Mouse (Mus musculus): ENCODE data around the gene Pheta2. TPM values are rescaled to one million over a fixed set of nuclear protein-coding genes. Genes with fewer than 3 reads are reported as not detected.

The Pheta2 gene
- total and polyA plus RNA-seq, 2 experiments from 2014 or later: 1.1 to 1.4 TPM

DNA sequence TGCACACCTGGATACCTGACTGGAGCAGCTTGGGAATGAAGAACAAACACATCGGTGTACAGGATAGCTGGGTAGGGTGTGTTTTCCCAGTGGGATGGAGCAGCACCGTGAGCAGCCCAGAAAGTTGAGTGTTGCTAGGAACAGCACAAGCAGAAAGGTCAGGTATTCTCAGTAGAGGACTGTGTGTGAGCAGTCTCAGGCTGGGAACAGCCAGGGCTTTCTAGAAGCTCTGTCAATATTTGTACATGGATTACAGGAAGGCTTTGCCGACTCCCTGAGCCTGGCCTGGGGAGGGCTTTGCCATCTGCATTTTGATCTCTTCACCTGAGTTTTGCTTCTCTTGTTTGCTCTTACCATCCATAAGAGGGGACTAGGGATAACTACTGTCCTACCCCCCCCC is 31.6 kb upstream of the Pheta2 start:
- DNase-seq: no peak
- no peak for TF ChIP-seq CTCF (IDR thresholded peaks at IDR 0.05; ENCODE audit: low read depth)
- no peaks in the 10 kb centered on the region for H3K4me1 ChIP-seq (ENCODE audit: insufficient read depth)
- H3K9ac ChIP-seq: no peak overlapping the region
- ATAC-seq: no peak
- 84% methylated on average over 3 of the region's 3 CpGs for WGBS
- no peak overlapping the region for H3K4me3 ChIP-seq (ENCODE audit: low read depth, low read length)
- H3K9me3 ChIP-seq (ENCODE audit: low read length): no peaks in the 10 kb centered on the region
- no peak overlapping the region for H3K27ac ChIP-seq (ENCODE audit: low read depth, low read length)
- H3K4me2 ChIP-seq (ENCODE audit: low read depth): no peak overlapping the region
- no peaks in the 10 kb centered on the region for H3K36me3 ChIP-seq (ENCODE audit: insufficient read depth)
- no peaks in the 10 kb centered on the region for H3K27me3 ChIP-seq (ENCODE audit: insufficient read depth, low read length)

DNA sequence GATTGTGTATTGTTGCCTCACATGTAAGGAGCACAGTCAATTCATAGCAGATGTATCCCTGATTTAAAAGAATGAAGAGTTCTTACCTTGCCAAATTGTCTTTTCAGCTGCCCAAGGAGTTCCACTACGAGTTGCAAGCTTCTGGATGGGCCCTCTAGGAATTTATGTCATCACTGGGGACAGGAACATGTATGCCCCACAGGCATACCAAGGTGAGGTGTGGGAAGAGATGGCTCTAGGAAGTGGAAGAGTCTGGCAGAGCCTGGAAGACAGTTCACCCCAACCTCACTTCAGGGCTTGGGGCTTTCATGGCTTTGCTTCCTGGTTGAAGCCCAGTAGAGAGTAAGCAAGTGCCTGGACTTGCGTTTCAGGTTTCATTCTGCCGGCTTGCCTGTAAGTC is 30.3 kb upstream of the Pheta2 start:
- ATAC-seq: no peak
- no peaks in the 10 kb centered on the region for H3K9me3 ChIP-seq (ENCODE audit: low read length)
- TF ChIP-seq CTCF (IDR thresholded peaks at IDR 0.05; ENCODE audit: low read depth): no peak
- H3K27ac ChIP-seq (ENCODE audit: low read depth, low read length): no peak overlapping the region
- H3K9ac ChIP-seq: no peak overlapping the region
- no peaks in the 10 kb centered on the region for H3K36me3 ChIP-seq (ENCODE audit: insufficient read depth)
- H3K4me3 ChIP-seq (ENCODE audit: low read depth, low read length): no peak overlapping the region
- H3K4me2 ChIP-seq (ENCODE audit: low read depth): no peak overlapping the region
- no peaks in the 10 kb centered on the region for H3K4me1 ChIP-seq (ENCODE audit: insufficient read depth)
- 86% methylated on average over 3 of the region's 3 CpGs for WGBS
- no peak for DNase-seq
- no peaks in the 10 kb centered on the region for H3K27me3 ChIP-seq (ENCODE audit: insufficient read depth, low read length)

DNA sequence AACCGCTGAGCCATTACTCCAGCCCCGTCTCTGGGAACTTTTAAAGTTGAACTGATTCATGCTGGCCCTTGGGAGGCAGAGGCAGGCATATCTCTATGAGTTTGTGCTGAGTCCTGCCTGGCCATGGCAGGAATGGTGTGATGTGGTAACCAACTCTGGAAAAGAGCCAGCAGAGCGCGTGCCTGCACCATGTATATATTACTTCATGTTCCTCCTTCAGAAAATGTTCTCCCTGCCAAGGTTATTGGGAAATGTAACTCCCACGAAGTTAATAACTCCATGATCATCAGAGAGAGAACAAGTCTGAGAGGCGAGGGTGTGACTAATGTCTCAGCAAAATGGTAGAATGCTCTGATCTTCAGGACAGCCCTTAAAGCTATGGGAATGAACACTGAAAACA is 20.9 kb upstream of the Pheta2 start:
- no peak for TF ChIP-seq CTCF (IDR thresholded peaks at IDR 0.05; ENCODE audit: low read depth)
- Histone ChIP-seq H3K9ac (no peak overlapping the region), H3K36me3 (ENCODE audit: insufficient read depth) (no peaks in the 10 kb centered on the region), H3K4me1 (ENCODE audit: insufficient read depth) (no peaks in the 10 kb centered on the region), H3K27me3 (ENCODE audit: insufficient read depth, low read length) (no peaks in the 10 kb centered on the region), H3K27ac (ENCODE audit: low read depth, low read length) (no peak overlapping the region), H3K4me2 (ENCODE audit: low read depth) (no peak overlapping the region), H3K4me3 (ENCODE audit: low read depth, low read length) (no peak overlapping the region), H3K9me3 (ENCODE audit: low read length) (no peaks in the 10 kb centered on the region)
- ATAC-seq (no peak), DNase-seq (no peak)
- 88% methylated on average over 6 of the region's 6 CpGs for WGBS

DNA sequence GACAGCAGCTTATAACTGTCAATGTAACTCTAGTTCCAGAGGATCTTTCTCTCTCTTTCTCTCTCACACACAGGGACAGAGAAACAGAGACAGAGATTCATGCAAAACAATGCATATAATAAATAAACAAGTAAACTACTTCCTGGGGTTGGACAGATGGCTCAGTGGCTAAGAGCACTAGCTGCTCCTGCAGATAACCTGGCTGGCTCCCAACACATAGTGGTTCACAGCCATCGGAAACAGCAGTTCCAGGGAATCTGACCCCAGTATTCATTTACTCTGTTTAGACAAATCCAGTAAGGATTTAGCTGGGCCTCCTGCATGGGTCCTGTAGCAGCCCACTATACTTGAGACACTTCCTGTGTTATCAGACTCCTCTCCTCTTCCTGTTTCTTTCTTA is 19.1 kb upstream of the Pheta2 start:
- no peaks in the 10 kb centered on the region for H3K36me3 ChIP-seq (ENCODE audit: insufficient read depth)
- H3K27me3 ChIP-seq (ENCODE audit: insufficient read depth, low read length): no peaks in the 10 kb centered on the region
- no peaks in the 10 kb centered on the region for H3K9me3 ChIP-seq (ENCODE audit: low read length)
- no peak overlapping the region for H3K4me3 ChIP-seq (ENCODE audit: low read depth, low read length)
- no peak overlapping the region for H3K27ac ChIP-seq (ENCODE audit: low read depth, low read length)
- H3K4me2 ChIP-seq (ENCODE audit: low read depth): no peak overlapping the region
- DNase-seq: no peak
- WGBS: 52% methylated on average over 1 of the region's 1 CpGs
- no peak overlapping the region for H3K9ac ChIP-seq
- no peak for ATAC-seq
- TF ChIP-seq CTCF (IDR thresholded peaks at IDR 0.05; ENCODE audit: low read depth): no peak
- no peaks in the 10 kb centered on the region for H3K4me1 ChIP-seq (ENCODE audit: insufficient read depth)

DNA sequence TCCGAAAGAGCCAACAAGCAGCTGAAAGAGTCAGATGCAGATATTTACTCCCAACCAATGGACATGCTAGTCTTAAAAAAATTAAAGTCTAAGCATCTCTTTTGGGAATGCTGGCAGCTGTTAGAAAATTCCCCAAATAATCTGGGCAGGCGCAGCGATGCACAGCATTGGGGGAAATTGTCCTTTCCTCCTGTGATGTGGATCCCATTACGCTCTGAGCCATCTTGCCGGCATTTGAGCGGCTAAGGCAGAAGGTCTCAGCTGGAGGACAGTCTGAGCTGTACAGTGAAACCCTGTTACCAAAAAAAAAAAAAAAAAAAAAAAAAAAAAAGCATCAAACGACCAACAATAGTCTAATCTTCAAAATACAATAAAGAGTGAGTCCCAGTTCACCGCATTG is 16.5 kb upstream of the Pheta2 start:
- H3K4me2 ChIP-seq (ENCODE audit: low read depth): no peak overlapping the region
- H3K4me1 ChIP-seq (ENCODE audit: insufficient read depth): no peaks in the 10 kb centered on the region
- ATAC-seq (no peak), DNase-seq (no peak)
- no peaks in the 10 kb centered on the region for H3K36me3 ChIP-seq (ENCODE audit: insufficient read depth)
- H3K4me3 ChIP-seq (ENCODE audit: low read depth, low read length): no peak overlapping the region
- no peaks in the 10 kb centered on the region for H3K9me3 ChIP-seq (ENCODE audit: low read length)
- 82% methylated on average over 8 of the region's 8 CpGs for WGBS
- TF ChIP-seq CTCF (IDR thresholded peaks at IDR 0.05; ENCODE audit: low read depth): no peak
- no peak overlapping the region for H3K27ac ChIP-seq (ENCODE audit: low read depth, low read length)
- H3K27me3 ChIP-seq (ENCODE audit: insufficient read depth, low read length): no peaks in the 10 kb centered on the region
- H3K9ac ChIP-seq: no peak overlapping the region

DNA sequence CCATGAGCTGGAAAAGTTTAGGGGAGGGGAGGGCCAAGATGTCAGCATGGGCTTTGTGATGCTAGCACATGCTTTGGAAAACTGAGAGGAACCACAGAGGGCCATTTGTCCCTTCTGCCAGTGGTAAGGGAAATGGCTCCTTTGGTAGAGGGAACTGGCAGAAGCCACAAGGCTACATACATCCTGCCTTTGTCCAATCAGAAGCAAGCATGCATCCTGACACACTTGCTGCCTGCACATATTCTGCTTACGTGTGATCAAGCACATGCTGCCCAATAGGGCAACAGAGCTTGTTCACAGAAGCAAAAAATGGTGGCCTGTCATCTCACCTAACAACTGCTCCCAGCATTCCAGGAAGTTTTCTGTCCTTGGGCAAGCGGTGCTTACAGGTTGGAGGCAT is 13.4 kb upstream of the Pheta2 start:
- H3K27ac ChIP-seq (ENCODE audit: low read depth, low read length): no peak overlapping the region
- no peaks in the 10 kb centered on the region for H3K27me3 ChIP-seq (ENCODE audit: insufficient read depth, low read length)
- H3K9ac ChIP-seq: no peak overlapping the region
- H3K9me3 ChIP-seq (ENCODE audit: low read length): no peaks in the 10 kb centered on the region
- H3K36me3 ChIP-seq (ENCODE audit: insufficient read depth): no peaks in the 10 kb centered on the region
- TF ChIP-seq CTCF (IDR thresholded peaks at IDR 0.05; ENCODE audit: low read depth): no peak
- no peak for ATAC-seq
- WGBS: 67% methylated on average over 2 of the region's 2 CpGs
- DNase-seq: no peak
- H3K4me1 ChIP-seq (ENCODE audit: insufficient read depth): no peaks in the 10 kb centered on the region
- no peak overlapping the region for H3K4me2 ChIP-seq (ENCODE audit: low read depth)
- H3K4me3 ChIP-seq (ENCODE audit: low read depth, low read length): no peak overlapping the region

DNA sequence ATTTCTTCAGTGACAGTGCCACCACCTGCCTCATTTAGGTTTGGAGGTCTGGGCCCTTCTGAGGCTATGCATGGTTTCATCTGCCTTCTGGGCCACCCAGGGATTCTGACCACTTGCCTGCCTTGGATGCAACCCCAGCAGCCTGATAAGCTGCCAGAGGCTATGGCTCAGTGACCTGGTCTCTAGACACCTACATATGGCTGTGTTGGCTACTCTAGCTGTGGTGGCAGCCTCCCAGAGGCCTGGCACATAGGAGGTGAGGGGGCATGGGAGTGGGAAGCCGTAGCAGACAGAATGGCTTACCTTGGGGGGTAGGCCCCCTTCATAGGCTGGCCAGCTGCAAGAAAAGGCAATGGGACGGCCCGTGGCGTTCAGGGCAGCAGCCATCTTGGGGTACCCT is 3.5 kb upstream of the Pheta2 start:
- DNase-seq (no peak), ATAC-seq (no peak)
- no peak overlapping the region for H3K9ac ChIP-seq
- no peak overlapping the region for H3K4me3 ChIP-seq (ENCODE audit: low read depth, low read length)
- WGBS: 91% methylated on average over 4 of the region's 4 CpGs
- no peak for TF ChIP-seq CTCF (IDR thresholded peaks at IDR 0.05; ENCODE audit: low read depth)
- H3K4me1 ChIP-seq (ENCODE audit: insufficient read depth): peaks cover 6% of the 10 kb centered on the region
- no peaks in the 10 kb centered on the region for H3K9me3 ChIP-seq (ENCODE audit: low read length)
- 0 out of 2 replicates have a peak, but pooled peaks cover 9% of the 10 kb centered on the region for H3K36me3 ChIP-seq (ENCODE audit: insufficient read depth)
- no peak overlapping the region for H3K27ac ChIP-seq (ENCODE audit: low read depth, low read length)
- no peak overlapping the region for H3K4me2 ChIP-seq (ENCODE audit: low read depth)
- no peaks in the 10 kb centered on the region for H3K27me3 ChIP-seq (ENCODE audit: insufficient read depth, low read length)

DNA sequence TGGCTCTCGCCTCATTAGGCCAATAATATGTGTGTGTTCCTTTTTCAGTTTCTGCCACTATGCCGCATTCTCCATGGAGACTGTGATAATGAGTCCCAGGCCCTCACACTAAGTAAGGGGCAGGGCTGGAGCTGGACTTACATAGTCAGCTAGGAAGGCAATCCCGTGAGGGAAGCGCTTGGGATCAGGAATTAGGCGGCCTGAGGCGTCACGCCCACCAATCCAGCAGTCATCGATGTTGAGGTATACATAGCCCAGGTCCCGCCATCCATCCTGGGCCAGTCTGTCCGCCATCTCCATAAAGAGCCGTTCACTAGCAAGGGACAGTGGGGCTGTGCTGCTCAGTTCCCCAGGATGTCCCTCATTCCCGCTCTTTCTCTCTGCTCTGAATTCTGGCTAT is 2.1 kb upstream of the Pheta2 start:
- no peak overlapping the region for H3K4me2 ChIP-seq (ENCODE audit: low read depth)
- peaks cover 7% of the 10 kb centered on the region; the same call in 1 of the 2 replicates for H3K27me3 ChIP-seq (ENCODE audit: insufficient read depth, low read length)
- no peak for ATAC-seq
- H3K36me3 ChIP-seq (ENCODE audit: insufficient read depth): 0 out of 2 replicates have a peak, but pooled peaks cover 9% of the 10 kb centered on the region
- no peak for TF ChIP-seq CTCF (IDR thresholded peaks at IDR 0.05; ENCODE audit: low read depth)
- H3K9me3 ChIP-seq (ENCODE audit: low read length): no peaks in the 10 kb centered on the region
- DNase-seq: no peak
- no peak overlapping the region for H3K4me3 ChIP-seq (ENCODE audit: low read depth, low read length)
- H3K4me1 ChIP-seq (ENCODE audit: insufficient read depth): peaks cover 6% of the 10 kb centered on the region
- WGBS: 62% methylated on average over 12 of the region's 12 CpGs
- no peak overlapping the region for H3K9ac ChIP-seq
- H3K27ac ChIP-seq (ENCODE audit: low read depth, low read length): no peak overlapping the region

All from forebrain, postnatal 0 days (tissue).